Mouse (Mus musculus) olfactory bulb, adult 2 months (tissue): ENCODE measurements around the gene Tll1. TPM values are rescaled to one million over a fixed set of nuclear protein-coding genes. Genes with fewer than 3 reads are reported as not detected.
"Not testable (repeated sequence)": the region's sequence is repeated elsewhere in the genome, so short reads cannot be mapped to it uniquely, and the experiment has no call there.

ENCODE experiments used
- H3K27ac ChIP-seq: fragments of 200-500 bp; 2 replicates; pipeline ENCODE4 v1.5.1; 2012; ENCODE audit warnings: low read depth, low read length; ENCODE audit not compliant: insufficient read depth
- H3K4me1 ChIP-seq: fragments of 200-500 bp; 2 replicates; pipeline ENCODE4 v1.6.1; 2012; ENCODE audit warnings: low read length; ENCODE audit not compliant: control insufficient read depth, insufficient read depth
- H3K4me3 ChIP-seq: fragments of 200-500 bp; 2 replicates; pipeline ENCODE4 v1.5.1; 2012; ENCODE audit warnings: mild to moderate bottlenecking, low read depth, low read length, moderate library complexity; ENCODE audit not compliant: insufficient read depth
- CTCF ChIP-seq: fragments of 200-500 bp; IDR thresholded peaks from 2 replicates; pipeline ENCODE4 v1.5.1; 2012; ENCODE audit warnings: low read depth, mild to moderate bottlenecking, low read length, moderate library complexity; ENCODE audit not compliant: insufficient read depth
- POLR2A ChIP-seq: fragments of 200-500 bp; IDR thresholded peaks from 2 replicates; pipeline ENCODE4 v1.6.1; 2012; ENCODE audit warnings: mild to moderate bottlenecking, low read depth, low read length, moderate library complexity; ENCODE audit not compliant: insufficient read depth
- WGBS: fragments of 180-500 bp; shearing (Covaris S2); methylation state at CpG from one replicate; pipeline ENCODE4 v1.1.7; 2018; 5-methylcytosine and 5-hydroxymethylcytosine counted together
- polyA plus RNA-seq: library from polyadenylated mRNA; stranded (reverse); fragments of >200 nt; gene quantifications from 2 replicates; pipeline ENCODE4 v1.2.4, GENCODE M21; 2012; ENCODE audit warnings: low replicate concordance; ENCODE audit not compliant: missing spikeins, insufficient read depth, insufficient read length

Gene Tll1
- polyA plus RNA-seq, 1 experiment = not detected

- no peak overlapping the region for H3K4me3 ChIP-seq
- TF ChIP-seq POLR2A (no peak), CTCF (no peak)
- H3K4me1 ChIP-seq = no peaks in the 10 kb centered on the region
- no peak overlapping the region for H3K27ac ChIP-seq
These were observed 176.0 kb downstream of the Tll1 start for GRCm38 (mm10) chr8:64030081-64030480.

- no peaks in the 10 kb centered on the region for H3K4me1 ChIP-seq
- 77% methylated on average over 3 of the region's 3 CpGs for WGBS
- H3K4me3 ChIP-seq = no peak overlapping the region
- no peak for TF ChIP-seq POLR2A
- no peak for TF ChIP-seq CTCF
- H3K27ac ChIP-seq = no peak overlapping the region
These were observed 176.5 kb downstream of the Tll1 start for GRCm38 (mm10) chr8:64029525-64029924.

- 79% methylated on average over 5 of the region's 5 CpGs for WGBS
- H3K4me1 ChIP-seq = no peaks in the 10 kb centered on the region
- TF ChIP-seq CTCF (no peak), POLR2A (no peak)
- H3K4me3 ChIP-seq = no peak overlapping the region
- no peak overlapping the region for H3K27ac ChIP-seq
These were observed 181.7 kb downstream of the Tll1 start for GRCm38 (mm10) chr8:64024359-64024758.

- 31% methylated on average over 5 of the region's 5 CpGs for WGBS
- Histone ChIP-seq H3K4me3 (no peak overlapping the region), H3K27ac (no peak overlapping the region), H3K4me1 (no peaks in the 10 kb centered on the region)
- no peak for TF ChIP-seq POLR2A
- TF ChIP-seq CTCF = no peak
These were observed 182.5 kb downstream of the Tll1 start for GRCm38 (mm10) chr8:64023579-64023978.

- Histone ChIP-seq H3K4me1 (no peaks in the 10 kb centered on the region), H3K4me3 (no peak overlapping the region), H3K27ac (no peak overlapping the region)
- 90% methylated on average over 2 of the region's 2 CpGs for WGBS
- TF ChIP-seq POLR2A (no peak), CTCF (no peak)
These were observed 183.0 kb downstream of the Tll1 start for GRCm38 (mm10) chr8:64023027-64023426.

GRCm38 (mm10) chr8:63970612-63971391, 235.3 kb downstream of the Tll1 start:
- WGBS = 41% methylated on average over 9 of the region's 9 CpGs
- not testable (repeated sequence) for H3K27ac ChIP-seq, H3K4me3 ChIP-seq, H3K4me1 ChIP-seq
